In genomic region chr12:108305812-108306794, GRCm38 (mm10) we compare ENCODE assay signal across 8 mouse cellular contexts. TPM values are rescaled to one million over a fixed set of nuclear protein-coding genes. Genes with fewer than 3 reads are reported as not detected.
DNase-seq lines count a peak whose midpoint lies in the region; ATAC-seq and TF ChIP-seq lines count a peak whose summit lies in the region.

Gene Hhipl1 (plus strand): TSS chr12:108306270.

- TF ChIP-seq CTCF in lung, adult 2 months (IDR thresholded peaks at IDR 0.05; ENCODE audit: insufficient read depth, low read length) = no peak

- H3K9ac ChIP-seq in kidney, embryonic 16.5 days (replicated peaks; ENCODE audit: low read length) = peak within 1 kb of the TSS; percentile 84

- H3K4me1 ChIP-seq in lung, adult 2 months (ENCODE audit: control insufficient read depth, insufficient read depth, low read length) = peaks cover 6% of the 10 kb centered on the region; the same call in 1 of the 2 replicates
- H3K4me1 ChIP-seq in kidney, embryonic 16.5 days (ENCODE audit: insufficient read depth, low read length) = peaks cover 4% of the 10 kb centered on the region; the same call in 1 of the 2 replicates
- peaks cover 72% of the 10 kb centered on the region for H3K4me1 ChIP-seq in midbrain, embryonic 10.5 days

- no peak for TF ChIP-seq POLR2A in lung, adult 2 months (IDR thresholded peaks at IDR 0.05; ENCODE audit: borderline replicate concordance, extremely low read depth, low read depth, low read length)

- 4% methylated on average over 67 of the region's 67 CpGs for WGBS in lung, adult 2 months
- WGBS in kidney, embryonic 16.5 days = 3% methylated on average over 66 of the region's 67 CpGs
- 4% methylated on average over 67 of the region's 67 CpGs for WGBS in midbrain, embryonic 10.5 days

- H3K27me3 ChIP-seq in kidney, embryonic 16.5 days (ENCODE audit: insufficient read depth, low read length) = peaks cover 17% of the 10 kb centered on the region
- peaks cover 48% of the 10 kb centered on the region for H3K27me3 ChIP-seq in midbrain, embryonic 10.5 days (ENCODE audit: low read depth, poor library complexity, severe bottlenecking)

- no peaks in the 10 kb centered on the region for H3K9me3 ChIP-seq in kidney, embryonic 16.5 days (ENCODE audit: low read length)
- H3K9me3 ChIP-seq in midbrain, embryonic 10.5 days (replicated peaks) = no peaks in the 10 kb centered on the region

- no peaks in the 10 kb centered on the region for H3K36me3 ChIP-seq in kidney, embryonic 16.5 days (ENCODE audit: insufficient read depth, low read length)
- no peaks in the 10 kb centered on the region for H3K36me3 ChIP-seq in midbrain, embryonic 10.5 days

- H3K4me2 ChIP-seq in kidney, embryonic 16.5 days (replicated peaks; ENCODE audit: low read depth, low read length) = peak within 1 kb of the TSS; percentile 95

- no peak within 1 kb of the TSS for H3K27ac ChIP-seq in kidney, embryonic 16.5 days (ENCODE audit: low read length)
- H3K27ac ChIP-seq in midbrain, embryonic 10.5 days (replicated peaks) = peak within 1 kb of the TSS; percentile 90

- ATAC-seq in kidney, embryonic 16.5 days (ENCODE audit: low FRiP score, low TSS enrichment) = peak; percentile 76
- ATAC-seq in activated CD4-positive, CD25-positive, alpha-beta regulatory T cell, adult 4 months = no peak
- ATAC-seq in cerebellum, adult (ENCODE audit: insufficient number of reproducible peaks, low FRiP score, low TSS enrichment) = no peak

- H3K4me3 ChIP-seq in lung, adult 2 months (replicated peaks; ENCODE audit: extremely low read depth, low read depth, low read length) = peak within 1 kb of the TSS; percentile 56
- H3K4me3 ChIP-seq in kidney, embryonic 16.5 days (ENCODE audit: low read length) = peak within 1 kb of the TSS; percentile 63
- H3K4me3 ChIP-seq in midbrain, embryonic 10.5 days = peak within 1 kb of the TSS; percentile 63

- DNase-seq in lung, adult 2 months = no peak
- no peak for DNase-seq in lung, postnatal 25 days (ENCODE audit: low spot score)
- peak; percentile 55 for DNase-seq in brain, adult 2 months (ENCODE audit: low read depth, low spot score)
- DNase-seq in heart, adult 9 months (ENCODE audit: low spot score in 2 of 2) = peak; percentile 33 to 55
- DNase-seq in midbrain, embryonic 10.5 days (ENCODE audit: low spot score) = peak; percentile 74

RNA-seq across cellular contexts. Expression of gene Hhipl1, which starts in this region (rescaled TPM):
- 1.3 and 1.8 TPM in 2 replicates for polyA plus RNA-seq in lung, adult 2 months (2012; rRNA removed)
- polyA plus RNA-seq in kidney, embryonic 16.5 days (2015; fragmentation: Nextera tagmentation; extraction: Ambion mirVana) = 0.80 and 0.81 TPM in 2 replicates
- 3.7 and 5.1 TPM in 2 replicates for polyA plus RNA-seq in midbrain, embryonic 10.5 days (2016; fragmentation: Nextera tagmentation; extraction: Ambion mirVana)
- polyA plus RNA-seq in activated CD4-positive, CD25-positive, alpha-beta regulatory T cell, adult 4 months (2017; shearing (Covaris generic)) = under 1 TPM in 1 of 2 experiments, not detected in 1; 0.08 TPM

Comparison
In these comparisons a context has a peak if more than half of its experiments do, and no peak if none do; other contexts are left out.
1. Peak in ATAC-seq, H3K4me3 ChIP-seq, H3K9ac ChIP-seq and H3K4me2 ChIP-seq in kidney, embryonic 16.5 days; RNA of the gene not detected or under 1 TPM.
2. DNase-seq: peak in brain, adult 2 months (single experiment), heart, adult 9 months (2 of 2) and midbrain, embryonic 10.5 days (single experiment); none in lung, adult 2 months (single experiment) and lung, postnatal 25 days (single experiment).
3. Peak in every context shown above with its lines, with median percentiles within 50 percentile points of each other: H3K4me3 ChIP-seq.